Mouse (Mus musculus): Measurements from ENCODE around the gene Dgkd.

GRCm38 (mm10) chr1:87873081-87873480 is 20.0 kb downstream of the Dgkd start:
- TF ChIP-seq CTCF (IDR thresholded peaks at IDR 0.05; ENCODE audit: borderline replicate concordance, insufficient read depth, low read length) (no peak), POLR2A (IDR thresholded peaks at IDR 0.05; ENCODE audit: low read depth, low read length) (no peak)
